Mouse (Mus musculus) cerebellum, adult 8-10 months (tissue): Measurements from ENCODE around the gene Ablim1.

Experiments used
- DNase-seq: peaks from one replicate; pipeline ENCODE4 v3.0.0; 2022

The Ablim1 gene

DNA sequence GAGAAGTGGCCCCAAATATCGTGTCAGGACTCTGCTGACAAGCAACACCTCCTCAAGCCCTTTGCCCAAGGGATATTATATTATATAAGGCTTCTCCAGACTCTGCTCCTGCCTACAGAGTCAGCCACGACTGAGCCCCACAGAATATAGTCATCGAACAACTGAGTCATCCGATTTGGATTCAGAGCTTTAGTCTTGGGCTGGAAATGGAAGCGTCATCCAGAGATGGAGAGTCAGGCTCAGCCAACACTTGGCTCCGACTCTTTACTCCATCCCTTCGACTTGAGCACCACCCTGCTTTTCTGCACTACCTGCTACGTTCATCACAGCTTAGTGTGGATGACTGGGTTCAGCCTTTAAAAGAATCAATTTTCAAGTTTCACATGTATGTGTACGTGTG, 17.3 kb downstream of the Ablim1 start:
- DNase-seq: no peak

DNA sequence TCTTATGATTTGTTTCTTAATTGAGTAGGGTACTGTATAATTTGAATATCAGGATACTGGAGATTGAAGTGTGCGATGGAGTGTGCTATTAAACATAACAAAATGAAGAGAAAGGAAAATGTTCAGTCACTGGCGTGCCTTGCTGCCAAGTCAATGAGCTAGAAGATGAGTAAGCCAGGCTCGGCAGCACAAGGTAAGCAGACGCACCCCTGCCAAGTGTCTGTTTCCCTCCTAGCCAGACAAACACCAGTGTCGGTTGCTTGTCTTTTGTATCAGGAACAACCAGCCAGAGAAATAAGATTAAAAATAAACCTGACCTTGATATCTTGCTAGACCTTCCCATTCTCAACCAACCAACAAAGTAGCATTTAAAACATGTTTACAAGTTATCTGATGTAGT, 18.2 kb downstream of the Ablim1 start:
- peak; percentile 64 for DNase-seq

DNA sequence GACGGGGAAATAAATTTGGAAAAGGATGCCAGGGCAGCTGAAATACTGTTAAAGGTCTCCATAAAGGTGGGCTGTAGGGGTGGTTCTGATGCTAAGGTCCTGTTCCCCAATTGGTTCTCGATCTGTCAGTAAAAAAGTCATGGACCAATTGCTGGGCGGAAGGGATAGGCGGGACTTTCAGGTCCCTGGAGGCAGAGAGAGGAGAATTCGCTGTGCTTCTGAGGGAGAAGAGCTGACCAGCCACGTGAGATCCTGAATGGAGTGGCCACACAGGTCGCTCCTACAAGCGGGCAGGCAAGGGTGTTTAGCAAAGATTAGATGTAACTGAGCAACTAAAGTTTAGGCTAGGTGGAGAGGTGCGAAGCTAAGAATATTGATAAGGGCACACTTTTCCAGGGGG, 19.2 kb downstream of the Ablim1 start:
- DNase-seq: no peak

DNA sequence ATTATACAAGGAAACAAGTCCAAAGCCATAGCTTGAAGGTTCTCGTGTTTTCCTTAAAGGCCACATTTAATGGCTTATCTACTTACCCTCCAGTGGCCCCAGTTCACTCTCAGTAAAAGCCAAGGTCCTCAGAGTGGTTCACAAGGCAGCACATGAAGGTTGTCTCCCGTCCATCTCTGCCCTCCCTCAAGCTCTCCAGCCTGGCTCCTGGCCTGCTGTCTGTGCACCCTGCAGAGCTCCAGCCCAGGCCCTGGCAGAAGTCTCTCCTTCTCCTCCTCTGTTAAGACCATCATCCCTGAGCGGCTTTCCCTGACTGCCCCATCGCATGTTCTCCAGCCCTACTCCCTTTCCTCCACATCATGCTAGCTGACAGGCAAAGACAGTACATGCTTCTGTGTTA, 20.4 kb downstream of the Ablim1 start:
- DNase-seq: no peak

DNA sequence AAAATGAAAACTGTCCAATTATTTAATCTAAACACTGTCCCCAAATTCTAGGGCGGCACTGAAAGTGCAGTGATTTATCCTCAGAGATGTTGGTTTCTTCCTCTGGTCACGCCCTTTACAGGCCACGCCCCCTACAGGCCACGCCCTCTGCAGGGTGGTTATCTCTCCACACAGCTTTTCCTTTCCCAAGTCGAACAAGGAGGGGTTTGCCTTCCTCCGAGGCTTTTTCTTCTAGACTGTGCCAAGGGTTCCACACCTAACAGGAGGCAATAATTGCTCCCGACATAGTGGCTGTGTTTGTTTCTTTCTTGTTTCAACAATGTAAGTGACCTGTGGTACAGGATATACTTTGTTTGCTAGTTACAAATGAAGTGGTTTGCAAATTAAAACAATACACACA, 21.0 kb downstream of the Ablim1 start:
- DNase-seq: no peak

DNA sequence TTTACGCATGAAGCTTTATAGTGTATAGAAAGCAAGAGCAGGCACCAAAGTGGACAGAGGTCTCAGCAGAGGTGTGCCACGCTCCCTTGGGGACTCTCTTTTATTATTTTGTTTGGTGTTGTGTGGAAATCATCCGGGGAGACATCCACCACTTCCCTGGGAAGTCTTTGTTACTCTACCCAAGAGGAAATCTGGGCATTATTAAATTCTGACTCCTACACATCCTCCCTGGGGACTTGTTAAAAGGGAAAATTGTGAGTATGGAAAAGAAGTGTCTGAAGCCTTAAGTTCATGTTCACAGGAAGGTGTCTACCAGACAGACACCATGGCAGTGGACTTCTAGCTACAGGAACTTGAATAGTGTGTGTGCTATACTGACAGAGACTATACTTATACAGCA, 31.4 kb downstream of the Ablim1 start:
- no peak for DNase-seq

DNA sequence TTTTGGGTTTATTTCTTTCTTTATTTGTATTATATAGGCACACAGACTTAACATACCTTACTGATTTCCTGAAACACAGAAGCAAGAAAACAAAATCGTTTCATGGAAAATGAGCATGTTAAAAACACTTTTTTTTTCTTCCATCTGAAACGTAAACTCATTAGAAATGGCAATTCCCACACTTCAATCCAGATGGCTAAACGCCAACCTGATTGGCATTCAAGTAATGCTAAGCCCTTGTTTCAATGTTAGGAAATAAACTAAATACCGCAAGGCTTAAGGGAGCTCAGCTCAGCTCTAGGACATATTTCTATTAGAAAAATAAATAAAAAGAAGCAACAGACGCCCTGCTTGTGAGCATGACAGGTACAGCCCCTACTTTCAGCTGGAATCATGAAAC, 32.1 kb downstream of the Ablim1 start:
- no peak for DNase-seq

DNA sequence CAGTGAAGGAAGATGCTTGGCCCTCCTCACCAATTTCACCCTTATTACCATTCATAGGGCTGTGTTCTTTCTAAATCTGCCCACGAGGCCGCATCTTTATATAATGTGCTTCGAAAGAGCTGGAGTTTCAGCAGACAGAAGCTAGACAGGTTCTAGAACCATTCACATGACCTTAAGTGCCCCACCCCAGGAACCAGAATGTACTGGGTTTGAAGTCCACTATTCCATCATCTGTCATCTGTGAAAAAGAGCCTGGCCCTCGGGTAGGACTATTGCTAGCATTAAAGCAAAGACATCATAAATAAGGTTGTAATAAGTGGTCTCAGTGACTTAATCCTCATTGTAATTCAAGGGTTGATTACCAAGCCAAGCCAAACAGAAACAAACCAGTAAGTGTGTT, 35.1 kb downstream of the Ablim1 start:
- no peak for DNase-seq

DNA sequence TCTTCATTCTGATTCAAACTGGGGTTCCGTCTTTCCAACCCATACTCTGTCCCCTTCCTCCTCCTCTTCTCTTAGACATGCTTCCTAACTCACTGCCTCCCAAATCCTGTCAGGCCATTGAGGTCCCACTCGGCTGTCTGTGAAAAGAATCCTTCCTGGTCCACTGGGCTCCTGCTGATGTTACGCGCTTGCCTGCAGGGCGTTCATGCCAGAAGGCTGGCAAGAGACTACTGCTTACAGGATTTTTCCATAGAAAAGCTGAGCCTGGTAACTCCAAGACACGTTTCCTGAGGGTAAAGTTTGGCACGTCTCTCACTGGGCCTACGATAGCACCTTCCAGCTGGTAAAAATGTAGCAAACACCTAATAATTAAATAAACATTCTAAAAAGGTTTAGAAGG, 36.5 kb downstream of the Ablim1 start:
- no peak for DNase-seq

DNA sequence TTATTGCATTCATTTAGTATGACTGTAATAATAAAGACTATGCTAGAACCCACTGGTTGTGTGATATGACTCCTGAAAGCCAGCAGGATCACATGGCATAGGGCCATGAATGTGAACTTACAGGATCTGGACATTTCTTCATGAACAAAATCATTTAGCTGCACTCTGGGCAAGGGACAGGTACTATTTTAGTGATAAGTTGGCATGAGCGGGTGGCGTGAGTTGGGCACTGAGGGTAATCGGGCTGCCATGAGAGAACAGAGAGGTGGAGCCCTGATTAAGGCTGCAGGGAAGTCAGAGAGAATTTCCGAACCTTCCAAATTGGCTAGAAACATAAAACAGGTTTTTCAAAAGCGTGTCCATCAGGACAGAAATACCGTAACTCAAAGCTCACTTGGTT, 37.7 kb downstream of the Ablim1 start:
- DNase-seq: no peak

DNA sequence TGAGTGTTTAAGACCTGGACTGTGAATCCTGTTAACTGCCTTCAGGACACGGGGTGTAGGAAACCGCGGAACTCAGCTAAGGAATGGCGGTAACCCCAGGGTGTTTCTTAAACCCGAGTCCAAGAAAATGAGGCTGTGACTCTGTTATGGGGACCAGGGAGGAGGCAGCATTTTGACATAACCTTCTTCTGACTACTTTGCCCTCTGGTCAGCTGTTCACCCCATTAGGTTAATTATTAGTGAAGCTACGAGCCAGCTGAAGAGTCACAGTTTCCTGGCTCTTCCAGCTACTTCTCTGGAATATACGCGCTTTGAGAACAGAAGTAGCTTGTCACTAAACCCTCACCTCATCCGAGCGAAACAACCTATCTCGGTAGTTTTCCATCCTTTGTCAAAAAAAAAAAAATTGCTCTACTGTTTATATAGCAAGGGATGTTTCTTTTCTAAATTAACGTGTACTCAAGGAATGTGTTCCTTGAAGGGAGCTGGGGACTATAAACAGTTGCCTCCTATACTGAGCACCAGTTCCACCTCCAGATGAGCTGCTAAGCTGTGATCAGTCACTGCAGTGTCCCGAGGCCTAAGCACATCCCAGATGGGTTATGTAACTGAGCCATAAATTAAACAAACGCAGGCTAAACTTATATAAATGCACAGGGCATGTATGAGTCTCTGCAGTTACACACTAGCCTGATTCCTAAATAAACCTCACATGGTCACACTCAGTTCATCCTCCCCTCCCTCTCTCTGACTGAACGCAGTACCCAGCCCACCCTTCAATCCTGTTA, 39.4 kb downstream of the Ablim1 start:
- no peak for DNase-seq

DNA sequence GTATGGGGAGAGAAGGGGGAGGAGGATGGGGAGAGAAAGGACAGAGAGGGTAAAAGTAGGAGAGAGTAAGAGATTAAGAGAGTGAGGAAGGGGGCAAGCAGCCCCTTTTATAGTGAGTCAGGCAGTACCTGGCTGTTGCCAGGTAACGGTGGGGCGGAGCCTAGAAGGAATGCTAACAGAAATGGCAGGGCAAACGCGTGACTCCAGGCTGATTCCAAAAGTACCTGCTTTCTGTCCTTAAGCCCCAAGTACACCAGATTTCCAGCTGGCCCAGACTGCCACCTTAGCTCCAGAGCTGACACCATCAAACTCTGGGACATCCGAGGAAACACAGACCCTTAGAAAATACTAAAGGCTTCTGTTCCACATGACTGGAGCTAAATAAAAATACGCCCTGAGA, 40.0 kb downstream of the Ablim1 start:
- DNase-seq: peak; percentile 53

DNA sequence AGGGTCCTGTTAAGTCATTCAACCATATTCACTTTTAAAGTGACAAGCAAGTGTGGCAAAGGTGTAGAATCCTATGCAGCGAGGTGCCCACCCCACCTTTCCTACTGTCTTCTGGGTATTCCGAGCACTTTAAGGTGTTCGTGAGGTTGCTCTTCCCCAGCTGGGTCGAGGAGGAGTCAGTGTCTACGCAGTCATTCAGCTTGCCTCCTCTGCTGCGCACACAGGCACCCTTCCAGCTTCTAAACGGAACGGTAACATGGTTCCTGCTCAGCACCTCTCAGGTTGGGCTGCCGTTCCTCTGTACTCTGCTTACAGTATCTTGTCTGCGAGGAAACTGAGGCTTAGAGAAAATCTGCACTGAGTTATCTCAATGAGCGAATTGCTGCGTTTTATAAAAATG, 40.4 kb downstream of the Ablim1 start:
- DNase-seq: peak; percentile 52

DNA sequence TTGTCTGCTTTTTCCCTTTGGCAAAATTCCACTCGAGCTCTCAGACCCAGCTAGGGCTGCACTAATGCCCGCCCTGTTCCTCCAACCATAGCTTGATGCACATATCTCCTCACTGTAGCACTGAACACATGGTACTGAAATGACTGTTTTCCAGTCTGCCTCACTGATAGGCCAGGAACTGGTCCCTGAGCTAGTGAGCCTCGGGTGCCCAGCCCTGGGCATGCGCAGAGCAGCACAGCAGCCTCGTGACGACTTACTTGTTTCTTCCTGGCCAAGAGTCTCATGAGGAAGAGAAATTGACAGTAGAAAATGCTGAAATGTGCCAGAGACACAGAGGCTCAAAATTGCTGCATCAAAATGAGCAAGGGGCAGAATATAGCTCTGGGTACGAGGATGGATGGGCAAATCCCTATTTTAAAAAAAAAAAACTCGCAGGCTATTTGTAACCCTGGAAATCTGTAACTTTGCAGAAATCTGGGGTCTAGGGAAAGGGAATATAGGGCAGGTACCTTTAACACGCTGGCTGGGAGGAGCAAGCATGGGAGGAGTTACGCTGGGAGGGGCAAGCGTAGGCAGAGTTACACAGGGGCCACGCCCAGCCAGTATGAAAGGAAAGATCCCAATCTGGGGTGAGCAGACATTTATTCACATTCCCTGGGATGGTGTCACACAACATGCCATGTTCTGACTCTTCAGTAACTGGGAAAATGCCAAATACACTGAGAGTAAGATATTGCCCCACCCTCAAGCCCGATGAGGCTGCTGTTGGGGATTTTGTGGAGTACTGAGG, 41.7 kb downstream of the Ablim1 start:
- DNase-seq: peak; percentile 62

DNA sequence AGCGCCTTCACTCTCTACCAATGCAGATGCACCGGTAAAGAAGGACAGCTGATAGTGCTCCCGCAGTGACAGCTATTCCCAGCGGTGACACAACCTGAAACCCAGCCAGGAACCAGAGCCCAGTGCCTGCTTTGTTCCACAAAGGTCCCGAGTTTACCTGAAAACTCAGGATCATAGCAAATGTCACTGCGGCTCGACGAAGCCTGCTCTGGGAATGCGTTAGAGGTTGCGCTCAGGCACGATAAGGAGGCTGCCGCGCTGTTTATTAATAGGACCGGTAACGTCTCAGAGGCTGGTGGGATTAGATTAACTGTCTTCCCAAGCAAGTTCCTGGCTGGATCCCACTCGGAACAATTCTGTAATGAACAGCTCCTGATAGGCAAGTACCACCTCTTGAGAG, 43.0 kb downstream of the Ablim1 start:
- DNase-seq: no peak

DNA sequence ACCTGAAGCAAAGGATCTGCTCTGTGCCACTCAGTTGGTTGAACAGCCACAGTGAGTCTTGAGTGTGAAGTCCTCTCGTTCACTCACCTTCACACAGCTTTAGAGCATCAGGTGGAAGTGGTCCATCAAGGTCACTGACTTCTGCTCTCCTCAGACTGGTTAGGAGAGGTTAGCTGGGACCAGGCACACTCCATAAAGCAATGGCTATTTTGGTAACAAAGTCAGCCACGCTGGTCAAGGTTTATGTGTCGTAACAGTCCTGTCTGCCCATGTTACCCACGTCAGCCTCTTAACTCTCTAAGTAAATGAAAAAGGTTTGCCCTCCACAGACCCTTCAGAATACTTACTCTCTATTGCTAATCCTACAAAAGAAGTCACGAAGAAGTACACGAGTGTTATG, 44.0 kb downstream of the Ablim1 start:
- no peak for DNase-seq

DNA sequence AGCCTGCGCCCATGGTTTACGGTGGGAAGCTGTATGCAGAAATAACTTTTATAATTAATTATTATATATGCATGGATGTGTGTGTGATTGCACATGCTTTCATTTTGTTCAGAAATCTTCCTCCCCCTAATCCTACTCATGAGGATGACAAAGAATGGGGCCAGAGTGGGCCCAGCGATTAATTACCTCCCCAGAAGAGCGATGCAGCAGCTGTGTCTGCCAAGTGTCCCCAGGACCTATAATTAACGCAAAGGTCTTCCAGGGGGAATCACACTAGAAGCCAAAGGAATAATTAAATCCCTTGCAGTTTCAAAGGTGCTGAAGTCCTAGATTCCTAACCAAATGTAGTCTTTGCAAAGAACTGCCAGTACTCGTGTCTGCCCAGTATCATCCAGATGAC, 44.9 kb downstream of the Ablim1 start:
- DNase-seq: no peak

DNA sequence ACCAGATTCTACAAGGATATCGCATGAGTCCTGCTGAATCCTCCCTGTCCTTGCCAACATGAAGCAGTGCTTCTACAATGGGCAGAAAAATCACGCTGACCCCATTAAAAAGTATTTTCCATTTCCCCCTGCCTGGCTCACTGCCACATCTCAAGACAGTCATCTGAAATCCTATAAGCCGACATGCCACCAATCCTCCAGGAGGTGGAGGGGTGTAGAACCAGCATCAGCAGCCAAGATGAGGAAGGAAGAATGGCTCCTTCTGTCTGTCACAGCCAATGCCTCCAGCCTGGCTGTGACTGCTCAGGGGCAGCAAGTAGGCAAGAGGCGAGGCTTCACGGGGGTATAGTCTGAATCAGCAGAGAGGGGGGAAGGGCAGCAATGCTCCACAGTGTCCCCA, 47.2 kb downstream of the Ablim1 start:
- no peak for DNase-seq

DNA sequence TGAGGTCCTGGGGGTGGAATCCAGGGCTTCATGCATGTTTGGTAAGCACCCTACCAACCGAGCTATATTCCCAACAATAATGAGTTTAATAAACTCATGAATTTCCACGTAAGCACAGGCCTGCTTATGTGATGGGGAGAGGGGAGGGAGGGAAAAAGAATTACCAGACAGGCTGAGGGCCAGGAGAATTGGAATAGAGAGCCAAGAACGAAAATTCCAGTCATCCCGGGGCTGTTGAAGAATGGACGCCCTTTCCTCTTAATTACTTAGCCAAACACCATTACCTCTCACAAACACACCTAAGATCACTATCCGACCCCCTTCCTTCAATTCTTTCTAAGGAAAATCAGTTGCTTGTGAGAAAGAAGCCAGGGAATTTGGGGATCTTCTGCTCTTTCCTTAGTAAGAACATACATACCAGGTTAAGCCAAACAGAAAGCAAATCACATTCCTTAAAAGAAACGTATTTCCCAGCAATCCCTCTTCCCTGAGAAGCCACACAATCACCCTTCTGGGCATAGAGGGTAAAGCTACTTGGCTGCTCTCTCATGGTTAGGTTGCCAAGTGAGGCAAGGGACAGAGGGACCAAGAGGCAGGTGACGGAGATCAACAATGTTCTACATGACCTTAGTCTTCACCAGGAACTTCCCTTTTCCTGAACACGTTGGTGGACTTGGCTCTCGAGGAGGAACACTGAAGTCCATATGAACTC, 48.2 kb downstream of the Ablim1 start:
- DNase-seq: no peak

DNA sequence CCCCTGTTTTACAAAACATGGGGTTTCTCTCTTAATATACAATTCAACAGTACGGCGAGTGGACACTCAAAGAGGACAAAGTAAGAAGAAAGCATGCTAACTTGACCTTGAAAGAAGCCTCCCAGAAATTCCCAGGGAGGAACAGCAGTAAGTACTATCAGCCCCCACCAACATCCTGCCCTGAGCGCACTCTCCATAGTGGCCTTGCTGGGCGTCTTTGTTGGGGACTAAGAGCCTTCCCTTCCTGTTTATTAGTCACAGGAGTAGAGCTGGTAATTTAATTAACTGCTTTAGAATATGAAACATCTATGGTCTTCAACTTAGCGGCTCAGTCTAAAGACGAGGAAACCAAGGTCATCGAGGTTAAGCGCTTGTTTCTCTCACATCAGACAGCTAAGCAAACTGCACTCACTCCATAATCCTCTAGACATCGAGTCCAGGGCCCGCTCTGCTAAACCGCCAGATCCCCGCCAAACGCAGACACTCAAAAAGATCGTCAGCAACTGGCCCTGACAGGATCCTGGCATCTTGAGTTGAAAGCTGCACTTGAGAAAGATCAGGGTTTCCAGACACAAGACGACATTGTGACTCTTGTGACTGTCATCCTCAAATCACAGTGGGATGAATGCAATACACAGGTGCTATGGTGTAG, 50.3 kb downstream of the Ablim1 start:
- no peak for DNase-seq

DNA sequence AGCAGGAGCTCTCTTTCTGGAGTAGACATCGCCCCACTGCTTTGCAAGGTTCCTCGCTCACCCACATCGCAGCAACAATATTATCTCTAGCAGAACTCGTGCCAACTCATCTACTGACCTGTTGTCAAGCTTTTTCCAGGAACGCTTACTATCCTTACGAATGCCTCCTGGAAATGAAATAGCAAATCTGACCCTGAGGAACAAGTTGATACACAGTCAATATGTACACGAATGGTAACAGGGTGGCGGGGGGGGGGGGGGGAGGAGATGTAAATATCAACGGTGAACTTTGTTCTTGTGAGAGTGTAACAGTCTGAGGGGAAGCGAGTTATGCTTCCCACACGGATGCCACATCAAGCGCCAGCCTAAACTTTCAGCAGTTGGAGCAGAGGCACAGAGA, 56.9 kb downstream of the Ablim1 start:
- DNase-seq: no peak

DNA sequence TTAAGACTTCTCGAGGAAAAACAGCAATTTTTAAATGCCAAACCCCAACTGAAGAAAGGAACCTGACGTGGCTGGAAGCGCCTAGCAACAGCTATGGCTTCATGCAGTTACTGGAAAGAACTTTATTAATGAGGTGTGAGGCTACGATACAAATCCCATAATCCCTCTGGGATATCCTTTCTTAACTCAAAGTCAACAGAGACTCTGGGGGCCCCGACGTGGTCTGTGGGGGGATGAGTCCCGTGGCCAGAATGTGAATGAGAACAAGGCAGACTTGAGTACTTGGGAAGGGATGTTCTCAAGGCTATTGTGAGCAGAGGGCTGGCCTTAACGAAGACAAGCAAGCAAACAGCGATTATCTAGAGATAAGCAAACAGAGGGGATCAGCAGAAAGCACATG, 58.1 kb downstream of the Ablim1 start:
- DNase-seq: no peak

DNA sequence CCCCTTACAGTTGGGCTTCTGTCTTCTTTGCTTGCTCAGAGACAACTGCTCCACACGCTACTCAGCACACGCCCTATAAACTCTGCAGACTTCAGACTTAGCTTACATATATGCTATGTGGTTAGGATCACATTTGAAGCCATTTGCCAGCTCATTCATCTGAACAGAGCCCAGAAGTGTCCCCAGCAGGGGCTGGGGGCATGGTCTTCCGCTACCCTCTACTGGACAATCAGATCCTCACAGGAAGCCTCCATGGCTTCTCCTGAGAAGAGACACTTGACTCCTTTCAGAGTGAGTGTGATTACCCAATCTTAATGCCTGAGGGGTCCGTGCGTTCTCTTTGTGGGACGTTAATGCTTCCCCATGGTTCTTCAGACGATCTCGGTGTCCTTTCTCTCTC, 59.6 kb downstream of the Ablim1 start:
- no peak for DNase-seq
